ENCODE assay signal across 9 mouse cellular contexts in genomic region chr16:58514565-58514964, GRCm38 (mm10). TPM values are rescaled to one million over a fixed set of nuclear protein-coding genes. Genes with fewer than 3 reads are reported as not detected.
DNase-seq lines count a peak whose midpoint lies in the region; TF ChIP-seq lines count a peak whose summit lies in the region.
"Had no signal": no experiment of that assay in that cellular context is flagged by ENCODE, and none has a peak within 500 bp of the region (broad histone marks: within the 10 kb centered on the region; RNA-seq: fewer than 3 reads in every experiment).

No protein-coding gene starts in this region.

- H3K36me3 ChIP-seq in liver, adult 2 months (ENCODE audit: control insufficient read depth, insufficient read depth, low read length), result no peaks in the 10 kb centered on the region
- H3K36me3 ChIP-seq: embryonic facial prominence, embryonic 12.5 days had no signal

- H3K27ac ChIP-seq in cortical plate, adult 2 months (ENCODE audit: insufficient read depth, low read length), result no peak overlapping the region
- H3K27ac ChIP-seq in liver, adult 2 months (replicated peaks; ENCODE audit: insufficient read depth, low read depth, low read length), result no peak overlapping the region
- H3K27ac ChIP-seq: embryonic facial prominence, embryonic 12.5 days had no signal

- DNase-seq in ovary, postnatal 36 days (ENCODE audit: low spot score), result peak; percentile 35
- DNase-seq in ovary, postnatal 10 days (ENCODE audit: low spot score), result no peak
- no peak for DNase-seq in liver, adult 2 months (ENCODE audit: extremely low read depth, low read depth, low spot score)
- DNase-seq in spleen, adult 18-20 months, result peak; percentile 51 to 66
- no peak for DNase-seq in yolk sac, embryonic 10.5 days (ENCODE audit: low spot score)
- no peak for DNase-seq in adipocyte (ENCODE audit: low spot score)
- DNase-seq in left cerebral cortex, postnatal 25 days (ENCODE audit: low spot score in 2 of 2), result no peak

- TF ChIP-seq CTCF in cortical plate, adult 2 months (IDR thresholded peaks at IDR 0.05; ENCODE audit: extremely low read depth, insufficient read depth, low read length), result peak; percentile 37; the same call in 1 of the 2 replicates
- TF ChIP-seq CTCF in liver, adult 2 months (IDR thresholded peaks at IDR 0.05; ENCODE audit: low read depth, low read length), result peak; percentile 80

- intact Hi-C loops in left cerebral cortex, postnatal 25 days (cut with DNase I), result no loop called here

- peaks cover 2% of the 10 kb centered on the region; the same call in 1 of the 2 replicates for H3K4me1 ChIP-seq in cortical plate, adult 2 months (ENCODE audit: control insufficient read depth, insufficient read depth, low read length)
- H3K4me1 ChIP-seq in liver, adult 2 months (ENCODE audit: control insufficient read depth, insufficient read depth, low read length), result no peaks in the 10 kb centered on the region; the same call in 1 of the 2 replicates

- TF ChIP-seq POLR2A in cortical plate, adult 2 months (IDR thresholded peaks at IDR 0.05; ENCODE audit: extremely low read depth, insufficient read depth, low read length), result no peak
- TF ChIP-seq POLR2A in liver, adult 2 months (IDR thresholded peaks at IDR 0.05; ENCODE audit: extremely low read depth, insufficient read depth, low read length), result no peak

- no peak overlapping the region for H3K4me3 ChIP-seq in cortical plate, adult 2 months (ENCODE audit: insufficient read depth, low read length)
- H3K4me3 ChIP-seq in liver, adult 2 months (ENCODE audit: insufficient read depth, low read depth, low read length), result no peak overlapping the region
- H3K4me3 ChIP-seq: embryonic facial prominence, embryonic 12.5 days had no signal

- H3K79me2 ChIP-seq in liver, adult 2 months (ENCODE audit: control insufficient read depth, insufficient read depth, low read length), result no peaks in the 10 kb centered on the region; the same call in 1 of the 2 replicates

- WGBS in liver, adult 2 months, result 83% methylated on average over 9 of the region's 9 CpGs

- no peak overlapping the region for H3K9ac ChIP-seq in liver, adult 2 months (ENCODE audit: low read depth, low read length)
- H3K9ac ChIP-seq: embryonic facial prominence, embryonic 12.5 days had no signal

- no peaks in the 10 kb centered on the region for H3K27me3 ChIP-seq in liver, adult 2 months (ENCODE audit: control insufficient read depth, insufficient read depth, low read length)
- H3K27me3 ChIP-seq: embryonic facial prominence, embryonic 12.5 days had no signal

RNA-seq across cellular contexts. Expression of gene St3gal6, which starts 9.5 kb away (rescaled TPM):
- 18.7 and 20.1 TPM in 2 replicates for polyA plus RNA-seq in cortical plate, adult 2 months (2012; rRNA removed)
- total RNA-seq in liver, adult 2 months (2014; rRNA removed), result 3.2 and 4.8 TPM in 2 replicates
- polyA plus RNA-seq in liver, adult 2 months (2012; rRNA removed), result 5.1 and 6.2 TPM in 2 replicates
- 10 to 100 TPM; 20.5 to 20.6 TPM for total RNA-seq in left cerebral cortex, postnatal 25 days (2021)

Comparison
In these comparisons a context has a peak if more than half of its experiments do, and no peak if none do; other contexts are left out.
1. DNase-seq: peak in ovary, postnatal 36 days (single experiment) and spleen, adult 18-20 months (2 of 2); none in ovary, postnatal 10 days (single experiment), liver, adult 2 months (single experiment), yolk sac, embryonic 10.5 days (single experiment), adipocyte (single experiment) and left cerebral cortex, postnatal 25 days (0 of 2).